Mouse (Mus musculus): ENCODE results near the gene BC052040.

GRCm38 (mm10) chr2:115678786-115679185 is 97.3 kb downstream of the BC052040 start:
- TF ChIP-seq CTCF (IDR thresholded peaks at IDR 0.05; ENCODE audit: borderline replicate concordance, control insufficient read depth, extremely low read depth, insufficient read depth, low read length, poor library complexity): no peak
- TF ChIP-seq POLR2A (IDR thresholded peaks at IDR 0.05; ENCODE audit: control insufficient read depth, extremely low read depth, insufficient read depth, low read length, poor library complexity): no peak
